Mouse (Mus musculus) forebrain, postnatal 0 days (tissue): ENCODE results near the gene Pip5kl1. TPM values are rescaled to one million over a fixed set of nuclear protein-coding genes. Genes with fewer than 3 reads are reported as not detected.

Experiments used
- ATAC-seq: fragments of 200-750 bp; cut with Nextera tagmentation; 2 replicates; pipeline ENCODE4 v1.8.0; 2017; ENCODE audit warnings: mild to moderate bottlenecking, moderate library complexity
- DNase-seq: peaks from one replicate; pipeline ENCODE4 v3.0.0-alpha.2; 2015
- H3K27ac ChIP-seq: fragments of 300-500 bp; sonication (generic); 2 replicates; pipeline ENCODE4 v1.5.1; 2014; ENCODE audit warnings: low read depth, mild to moderate bottlenecking, antibody characterized with exemption, low read length, moderate library complexity, mixed read lengths
- H3K27me3 ChIP-seq: fragments of 300-500 bp; sonication (generic); 2 replicates; pipeline ENCODE4 v1.6.1; 2014; ENCODE audit warnings: mild to moderate bottlenecking, low read length, mixed read lengths; ENCODE audit not compliant: insufficient read depth
- H3K36me3 ChIP-seq: fragments of 300-500 bp; sonication (generic); 2 replicates; pipeline ENCODE4 v1.6.1; 2014; ENCODE audit warnings: mild to moderate bottlenecking, moderate library complexity; ENCODE audit not compliant: insufficient read depth
- H3K4me1 ChIP-seq: fragments of 300-500 bp; sonication (generic); 2 replicates; pipeline ENCODE4 v1.6.1; 2014; ENCODE audit warnings: antibody characterized with exemption; ENCODE audit not compliant: insufficient read depth
- H3K4me2 ChIP-seq: fragments of 300-500 bp; sonication (generic); 2 replicates; pipeline ENCODE4 v1.6.1; 2014; ENCODE audit warnings: low read depth, mild to moderate bottlenecking, moderate library complexity
- H3K4me3 ChIP-seq: fragments of 300-500 bp; sonication (generic); 2 replicates; pipeline ENCODE4 v1.5.1; 2014; ENCODE audit warnings: low read depth, low read length, mixed read lengths
- H3K9ac ChIP-seq: fragments of 300-500 bp; sonication (generic); 2 replicates; pipeline ENCODE4 v1.6.1; 2014; ENCODE audit warnings: mild to moderate bottlenecking
- H3K9me3 ChIP-seq: fragments of 300-500 bp; sonication (generic); 2 replicates; pipeline ENCODE4 v1.6.1; 2016; ENCODE audit warnings: low read length
- CTCF ChIP-seq: sonication (generic); IDR thresholded peaks from 2 replicates; pipeline ENCODE4 v1.5.1; 2016; ENCODE audit warnings: antibody characterized with exemption, control low read depth, low read depth
- WGBS: fragments of 180-500 bp; shearing (Covaris S2); extraction: QIAGEN DNeasy Blood & Tissue Kit; methylation state at CpG from one replicate; pipeline ENCODE4 v1.1.7; 2014; 5-methylcytosine and 5-hydroxymethylcytosine counted together
- polyA plus RNA-seq: library from polyadenylated mRNA; unstranded; fragments of >200 nt; fragmentation: Nextera tagmentation; extraction: Ambion mirVana; gene quantifications from 2 replicates; pipeline ENCODE4 v1.2.1, GENCODE M21; 2015
- total RNA-seq: library from RNA; depleted of rRNA; stranded (reverse); fragments of >200 nt; gene quantifications from 2 replicates; pipeline ENCODE4 v1.2.3, GENCODE M21; 2014; rRNA removed

Gene Pip5kl1
- total and polyA plus RNA-seq, 2 experiments from 2014 or later: 8.2 to 11.8 TPM

GRCm38 (mm10) chr2:32629276-32629976, 54.8 kb downstream of the Pip5kl1 start:
- ATAC-seq (peak; percentile 59), DNase-seq (peak; percentile 70)
- H3K27ac ChIP-seq: 0 out of 2 replicates have a peak overlapping the region, but pooled peaks have one; percentile 45
- no peaks in the 10 kb centered on the region for H3K27me3 ChIP-seq
- WGBS: 36% methylated on average over 9 of the region's 9 CpGs
- peaks cover 27% of the 10 kb centered on the region for H3K4me1 ChIP-seq
- H3K4me3 ChIP-seq: no peak overlapping the region
- H3K36me3 ChIP-seq: peaks cover 3% of the 10 kb centered on the region
- TF ChIP-seq CTCF: no peak
- no peak overlapping the region for H3K9ac ChIP-seq
- H3K4me2 ChIP-seq: peak overlapping the region; percentile 35
- H3K9me3 ChIP-seq: no peaks in the 10 kb centered on the region

GRCm38 (mm10) chr2:32630036-32630435, 55.4 kb downstream of the Pip5kl1 start:
- no peak overlapping the region for H3K9ac ChIP-seq
- no peaks in the 10 kb centered on the region for H3K27me3 ChIP-seq
- H3K36me3 ChIP-seq: peaks cover 7% of the 10 kb centered on the region
- DNase-seq: no peak
- H3K27ac ChIP-seq: no peak overlapping the region
- WGBS: 77% methylated on average over 8 of the region's 9 CpGs
- TF ChIP-seq CTCF: no peak
- no peak for ATAC-seq
- H3K9me3 ChIP-seq: no peaks in the 10 kb centered on the region
- no peak overlapping the region for H3K4me3 ChIP-seq
- no peak overlapping the region for H3K4me2 ChIP-seq
- H3K4me1 ChIP-seq: peaks cover 24% of the 10 kb centered on the region

- H3K27me3 ChIP-seq: no peaks in the 10 kb centered on the region
- no peaks in the 10 kb centered on the region for H3K9me3 ChIP-seq
- 88% methylated on average over 10 of the region's 10 CpGs for WGBS
- H3K4me3 ChIP-seq: no peak overlapping the region
- TF ChIP-seq CTCF: no peak
- DNase-seq (no peak), ATAC-seq (no peak)
- peaks cover 16% of the 10 kb centered on the region for H3K4me1 ChIP-seq
- no peak overlapping the region for H3K27ac ChIP-seq
- H3K4me2 ChIP-seq: no peak overlapping the region
- H3K36me3 ChIP-seq: peaks cover 7% of the 10 kb centered on the region
- no peak overlapping the region for H3K9ac ChIP-seq
These were observed 56.4 kb downstream of the Pip5kl1 start for GRCm38 (mm10) chr2:32631046-32631445.

DNA sequence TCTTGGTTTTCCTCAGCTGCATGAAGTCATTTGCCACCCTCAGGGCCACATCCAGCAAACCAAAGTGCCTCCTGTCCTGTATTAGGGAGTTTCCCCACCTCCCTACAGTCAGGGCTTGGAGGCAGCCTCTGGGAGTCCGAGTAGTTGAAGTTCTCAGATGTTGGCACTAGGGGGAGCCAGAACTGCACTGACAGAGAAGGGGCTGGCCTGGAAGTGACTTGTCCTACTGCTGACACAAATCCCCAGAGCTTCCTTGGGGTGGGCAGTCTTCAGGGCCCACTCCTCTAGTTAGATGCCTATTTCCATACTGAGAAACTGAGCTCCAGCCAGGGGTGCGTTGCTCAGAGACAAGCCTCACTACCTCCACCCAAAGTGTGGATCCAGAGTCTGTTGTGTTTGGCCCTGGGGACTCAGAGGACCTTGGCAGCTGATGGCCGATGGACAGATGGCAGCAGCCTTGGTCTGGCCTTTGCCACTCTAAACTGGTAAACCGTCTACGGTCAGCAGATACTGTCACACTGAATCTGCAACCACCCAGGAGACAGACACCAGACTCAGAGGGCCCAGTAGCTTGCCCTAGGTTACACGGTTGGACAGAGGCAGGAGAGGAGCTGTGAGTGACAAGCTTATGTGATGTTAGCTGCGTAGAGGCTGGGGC, 57.3 kb downstream of the Pip5kl1 start:
- WGBS: 59% methylated on average over 7 of the region's 7 CpGs
- peaks cover 8% of the 10 kb centered on the region; the same call in 1 of the 2 replicates for H3K4me1 ChIP-seq

More for the DNA sequence above, 57.3 kb downstream of the Pip5kl1 start:
- H3K4me3 ChIP-seq: no peak overlapping the region
- no peaks in the 10 kb centered on the region for H3K27me3 ChIP-seq
- peaks cover 7% of the 10 kb centered on the region for H3K36me3 ChIP-seq
- no peaks in the 10 kb centered on the region for H3K9me3 ChIP-seq
- DNase-seq (peak; percentile 82), ATAC-seq (peak; percentile 37; the same call in 1 of the 2 replicates)
- peak; percentile 88 for TF ChIP-seq CTCF
- H3K9ac ChIP-seq: no peak overlapping the region
- H3K4me2 ChIP-seq: no peak overlapping the region
- no peak overlapping the region for H3K27ac ChIP-seq

Other genes with a start within 250 kb of the Pip5kl1 start
- gene Ciz1, start 222.5 kb upstream of the Pip5kl1 start, total RNA-seq: 62.6 and 78.2 TPM in 2 replicates
- 51.5 and 52.9 TPM in 2 replicates for gene Ciz1, start 222.5 kb upstream of the Pip5kl1 start, polyA plus RNA-seq
- gene Dnm1, start 221.5 kb upstream of the Pip5kl1 start, total RNA-seq: 76.2 and 106 TPM in 2 replicates
- gene Dnm1, start 221.5 kb upstream of the Pip5kl1 start, polyA plus RNA-seq: 47.9 and 71.6 TPM in 2 replicates
- gene 1110008P14Rik, start 192.9 kb upstream of the Pip5kl1 start, total RNA-seq: 197 and 210 TPM in 2 replicates
- gene 1110008P14Rik, start 192.9 kb upstream of the Pip5kl1 start, polyA plus RNA-seq: 160 and 186 TPM in 2 replicates
- gene Lcn2, start 186.5 kb upstream of the Pip5kl1 start, total RNA-seq: 0.54 and 1.2 TPM in 2 replicates
- 0.63 and 1.0 TPM in 2 replicates for gene Lcn2, start 186.5 kb upstream of the Pip5kl1 start, polyA plus RNA-seq
- gene Ptges2, start 178.9 kb upstream of the Pip5kl1 start, total RNA-seq: 32.1 and 37.5 TPM in 2 replicates
- 54.9 and 58.6 TPM in 2 replicates for gene Ptges2, start 178.9 kb upstream of the Pip5kl1 start, polyA plus RNA-seq
- gene Naif1, start 124.3 kb upstream of the Pip5kl1 start, total RNA-seq: 3.8 and 4.5 TPM in 2 replicates
- 2.4 and 3.9 TPM in 2 replicates for gene Naif1, start 124.3 kb upstream of the Pip5kl1 start, polyA plus RNA-seq
- gene Slc25a25, start 123.4 kb upstream of the Pip5kl1 start, total RNA-seq: 55.4 and 62.5 TPM in 2 replicates
- gene Slc25a25, start 123.4 kb upstream of the Pip5kl1 start, polyA plus RNA-seq: 38.3 and 40.9 TPM in 2 replicates
- 17.6 and 19.7 TPM in 2 replicates for gene Fam102a, start 39.5 kb upstream of the Pip5kl1 start, total RNA-seq
- gene Fam102a, start 39.5 kb upstream of the Pip5kl1 start, polyA plus RNA-seq: 7.2 and 7.5 TPM in 2 replicates
- gene Dpm2, start 3.9 kb upstream of the Pip5kl1 start, total RNA-seq: 59.2 and 60.5 TPM in 2 replicates
- 142 and 152 TPM in 2 replicates for gene Dpm2, start 3.9 kb upstream of the Pip5kl1 start, polyA plus RNA-seq
- 0.38 and 1.0 TPM in 2 replicates for gene 9430097D07Rik, start 887 bp downstream of the Pip5kl1 start, total RNA-seq
- 0.26 and 0.45 TPM in 2 replicates for gene 9430097D07Rik, start 887 bp downstream of the Pip5kl1 start, polyA plus RNA-seq
- gene St6galnac4, start 12.3 kb downstream of the Pip5kl1 start, total RNA-seq: 32.4 and 35.5 TPM in 2 replicates
- gene St6galnac4, start 12.3 kb downstream of the Pip5kl1 start, polyA plus RNA-seq: 31.3 and 33.2 TPM in 2 replicates
- gene St6galnac6, start 24.9 kb downstream of the Pip5kl1 start, total RNA-seq: 65.3 and 72.9 TPM in 2 replicates
- gene St6galnac6, start 24.9 kb downstream of the Pip5kl1 start, polyA plus RNA-seq: 34.8 and 42.3 TPM in 2 replicates
- 114 and 123 TPM in 2 replicates for gene Ak1, start 47.0 kb downstream of the Pip5kl1 start, total RNA-seq
- gene Ak1, start 47.0 kb downstream of the Pip5kl1 start, polyA plus RNA-seq: 119 and 123 TPM in 2 replicates
- 8.2 and 14.7 TPM in 2 replicates for gene Eng, start 71.8 kb downstream of the Pip5kl1 start, total RNA-seq
- 19.3 and 22.1 TPM in 2 replicates for gene Eng, start 71.8 kb downstream of the Pip5kl1 start, polyA plus RNA-seq
- 22.4 and 31.5 TPM in 2 replicates for gene Fpgs, start 129.3 kb downstream of the Pip5kl1 start, total RNA-seq
- 20.7 and 22.0 TPM in 2 replicates for gene Fpgs, start 129.3 kb downstream of the Pip5kl1 start, polyA plus RNA-seq
- 90.5 and 94.5 TPM in 2 replicates for gene Cdk9, start 138.3 kb downstream of the Pip5kl1 start, total RNA-seq
- gene Cdk9, start 138.3 kb downstream of the Pip5kl1 start, polyA plus RNA-seq: 66.5 and 67.5 TPM in 2 replicates
- 16.5 and 24.1 TPM in 2 replicates for gene Sh2d3c, start 146.3 kb downstream of the Pip5kl1 start, total RNA-seq
- 41.3 and 48.9 TPM in 2 replicates for gene Sh2d3c, start 146.3 kb downstream of the Pip5kl1 start, polyA plus RNA-seq
- 2.1 and 4.3 TPM in 2 replicates for gene 6330409D20Rik, start 166.2 kb downstream of the Pip5kl1 start, total RNA-seq
- 2.2 and 2.9 TPM in 2 replicates for gene 6330409D20Rik, start 166.2 kb downstream of the Pip5kl1 start, polyA plus RNA-seq
- 51.4 and 54.3 TPM in 2 replicates for gene Tor2a, start 182.4 kb downstream of the Pip5kl1 start, total RNA-seq
- 40.7 and 44.8 TPM in 2 replicates for gene Tor2a, start 182.4 kb downstream of the Pip5kl1 start, polyA plus RNA-seq
- gene Ttc16, start 200.8 kb downstream of the Pip5kl1 start, total RNA-seq: 1.00 and 1.8 TPM in 2 replicates
- gene Ttc16, start 200.8 kb downstream of the Pip5kl1 start, polyA plus RNA-seq: 0.68 and 1.2 TPM in 2 replicates
- gene Ptrh1, start 201.0 kb downstream of the Pip5kl1 start, total RNA-seq: 2.4 and 5.5 TPM in 2 replicates
- gene Ptrh1, start 201.0 kb downstream of the Pip5kl1 start, polyA plus RNA-seq: 4.0 and 4.8 TPM in 2 replicates
- gene Cfap157, start 209.6 kb downstream of the Pip5kl1 start, total RNA-seq: 1.0 and 1.2 TPM in 2 replicates
- 0.94 and 2.8 TPM in 2 replicates for gene Cfap157, start 209.6 kb downstream of the Pip5kl1 start, polyA plus RNA-seq